Mouse (Mus musculus) forebrain, postnatal 0 days (tissue): ENCODE data around the gene Reep6. TPM values are rescaled to one million over a fixed set of nuclear protein-coding genes. Genes with fewer than 3 reads are reported as not detected.

Experiments
- ATAC-seq: fragments of 200-750 bp; cut with Nextera tagmentation; 2 replicates; pipeline ENCODE4 v1.8.0; 2017; ENCODE audit warnings: mild to moderate bottlenecking, moderate library complexity
- DNase-seq: peaks from one replicate; pipeline ENCODE4 v3.0.0-alpha.2; 2015
- H3K27ac ChIP-seq: fragments of 300-500 bp; sonication (generic); 2 replicates; pipeline ENCODE4 v1.5.1; 2014; ENCODE audit warnings: low read depth, mild to moderate bottlenecking, antibody characterized with exemption, low read length, moderate library complexity, mixed read lengths
- H3K27me3 ChIP-seq: fragments of 300-500 bp; sonication (generic); 2 replicates; pipeline ENCODE4 v1.6.1; 2014; ENCODE audit warnings: mild to moderate bottlenecking, low read length, mixed read lengths; ENCODE audit not compliant: insufficient read depth
- H3K36me3 ChIP-seq: fragments of 300-500 bp; sonication (generic); 2 replicates; pipeline ENCODE4 v1.6.1; 2014; ENCODE audit warnings: mild to moderate bottlenecking, moderate library complexity; ENCODE audit not compliant: insufficient read depth
- H3K4me1 ChIP-seq: fragments of 300-500 bp; sonication (generic); 2 replicates; pipeline ENCODE4 v1.6.1; 2014; ENCODE audit warnings: antibody characterized with exemption; ENCODE audit not compliant: insufficient read depth
- H3K4me2 ChIP-seq: fragments of 300-500 bp; sonication (generic); 2 replicates; pipeline ENCODE4 v1.6.1; 2014; ENCODE audit warnings: low read depth, mild to moderate bottlenecking, moderate library complexity
- H3K4me3 ChIP-seq: fragments of 300-500 bp; sonication (generic); 2 replicates; pipeline ENCODE4 v1.5.1; 2014; ENCODE audit warnings: low read depth, low read length, mixed read lengths
- H3K9ac ChIP-seq: fragments of 300-500 bp; sonication (generic); 2 replicates; pipeline ENCODE4 v1.6.1; 2014; ENCODE audit warnings: mild to moderate bottlenecking
- H3K9me3 ChIP-seq: fragments of 300-500 bp; sonication (generic); 2 replicates; pipeline ENCODE4 v1.6.1; 2016; ENCODE audit warnings: low read length
- CTCF ChIP-seq: sonication (generic); IDR thresholded peaks from 2 replicates; pipeline ENCODE4 v1.5.1; 2016; ENCODE audit warnings: antibody characterized with exemption, control low read depth, low read depth
- WGBS: fragments of 180-500 bp; shearing (Covaris S2); extraction: QIAGEN DNeasy Blood & Tissue Kit; methylation state at CpG from one replicate; pipeline ENCODE4 v1.1.7; 2014; 5-methylcytosine and 5-hydroxymethylcytosine counted together
- polyA plus RNA-seq: library from polyadenylated mRNA; unstranded; fragments of >200 nt; fragmentation: Nextera tagmentation; extraction: Ambion mirVana; gene quantifications from 2 replicates; pipeline ENCODE4 v1.2.1, GENCODE M21; 2015
- total RNA-seq: library from RNA; depleted of rRNA; stranded (reverse); fragments of >200 nt; gene quantifications from 2 replicates; pipeline ENCODE4 v1.2.3, GENCODE M21; 2014

The Reep6 gene
- total and polyA plus RNA-seq, 2 experiments from 2014 or later, result 1.8 to 6.4 TPM

DNA sequence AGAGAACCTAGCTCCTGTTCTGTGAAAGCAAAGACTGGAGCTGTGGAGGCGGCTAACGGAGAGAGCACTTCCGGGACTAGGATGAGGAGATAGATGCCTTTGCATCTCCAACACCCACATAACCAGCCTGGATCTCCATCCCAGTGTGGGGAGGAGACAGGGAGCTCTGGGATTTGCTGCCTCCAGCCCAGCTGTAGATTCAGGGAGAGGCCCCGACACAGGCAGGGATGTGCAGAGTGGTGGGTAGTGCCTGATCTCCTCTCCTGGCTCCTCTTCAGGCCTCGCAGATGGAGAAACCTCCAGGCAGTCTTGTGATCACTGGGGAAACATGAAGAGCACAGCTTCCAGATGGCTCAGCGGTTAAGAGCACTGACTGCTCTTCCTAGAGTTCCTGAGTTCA lies 43.0 kb downstream of the Reep6 start:
- Histone ChIP-seq H3K9ac (no peak overlapping the region), H3K4me3 (no peak overlapping the region), H3K27me3 (no peaks in the 10 kb centered on the region), H3K4me1 (no peaks in the 10 kb centered on the region), H3K9me3 (no peaks in the 10 kb centered on the region), H3K4me2 (no peak overlapping the region), H3K36me3 (no peaks in the 10 kb centered on the region), H3K27ac (no peak overlapping the region)
- TF ChIP-seq CTCF, result no peak
- 78% methylated on average over 6 of the region's 6 CpGs for WGBS
- ATAC-seq, result no peak
- no peak for DNase-seq

DNA sequence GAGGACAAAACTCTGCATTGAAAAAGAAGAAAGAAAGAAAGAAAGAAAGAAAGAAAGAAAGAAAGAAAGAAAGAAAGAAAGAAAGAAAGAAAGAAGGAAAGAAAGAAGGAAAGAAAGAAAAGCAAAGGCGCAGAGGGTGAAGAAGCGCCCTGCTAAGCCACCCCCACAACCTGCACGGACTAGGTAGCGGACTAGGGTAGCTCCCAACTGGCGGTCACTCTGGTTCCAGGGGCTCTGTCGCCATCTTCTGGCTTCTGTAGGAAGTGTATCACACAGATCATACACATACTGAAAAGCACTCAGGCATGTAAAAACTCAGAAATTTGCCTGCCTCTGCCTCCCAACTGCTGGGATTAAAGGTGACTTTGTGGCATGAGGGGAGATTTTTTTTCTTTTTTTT lies 44.3 kb downstream of the Reep6 start:
- TF ChIP-seq CTCF, result peak; percentile 69
- WGBS, result 27% methylated on average over 6 of the region's 6 CpGs

DNA sequence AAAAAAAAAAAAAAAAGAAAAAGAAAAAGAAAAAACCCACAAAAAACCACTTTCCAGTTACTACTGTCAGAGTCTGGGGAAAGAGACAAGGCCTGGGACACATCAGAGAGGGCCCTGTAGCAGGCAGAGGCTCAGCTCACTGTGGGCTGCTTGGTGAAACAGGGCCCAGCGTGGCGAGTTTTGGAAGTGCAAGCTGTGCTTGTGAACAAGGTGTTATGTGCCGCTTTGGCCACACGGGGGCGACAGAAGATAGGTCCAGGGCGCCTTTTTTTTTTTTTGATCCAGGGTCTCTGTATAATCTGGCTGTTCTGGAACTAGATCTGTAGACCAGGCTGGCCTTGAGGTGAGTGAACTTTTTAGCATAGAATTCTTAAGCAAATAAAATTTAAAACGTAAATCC lies 46.4 kb downstream of the Reep6 start:
- WGBS, result 3% methylated on average over 7 of the region's 7 CpGs
- peak; percentile 95 for TF ChIP-seq CTCF
- ATAC-seq, result peak; percentile 78

More for the DNA sequence above, 44.3 kb downstream of the Reep6 start:
- no peaks in the 10 kb centered on the region for H3K4me1 ChIP-seq
- no peak overlapping the region for H3K4me3 ChIP-seq
- ATAC-seq, result no peak
- H3K27ac ChIP-seq, result no peak overlapping the region
- no peaks in the 10 kb centered on the region for H3K9me3 ChIP-seq
- no peak overlapping the region for H3K4me2 ChIP-seq
- H3K27me3 ChIP-seq, result no peaks in the 10 kb centered on the region
- peak; percentile 65 for DNase-seq
- H3K36me3 ChIP-seq, result peaks cover 4% of the 10 kb centered on the region; the same call in 1 of the 2 replicates
- no peak overlapping the region for H3K9ac ChIP-seq

DNA sequence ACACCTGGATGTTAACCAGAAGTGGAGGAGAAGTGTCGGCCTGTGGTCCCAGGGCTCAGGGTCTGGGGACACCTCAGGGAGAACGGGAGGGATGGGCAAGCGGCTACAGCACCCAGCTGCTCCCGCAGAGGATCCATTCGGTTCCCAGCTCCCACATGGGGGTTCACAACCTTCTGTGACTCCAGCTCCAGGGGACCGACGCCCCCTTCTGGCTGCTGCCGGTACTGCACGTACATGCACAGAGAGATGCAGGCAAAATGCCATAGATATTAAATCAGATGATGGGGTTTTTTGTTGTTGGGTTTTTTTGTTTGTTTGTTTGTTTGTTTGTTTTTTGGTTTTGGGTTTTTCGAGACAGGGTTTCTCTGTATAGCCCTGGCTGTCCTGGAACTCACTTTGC lies 48.0 kb downstream of the Reep6 start:
- WGBS, result 55% methylated on average over 10 of the region's 10 CpGs
- H3K4me2 ChIP-seq, result no peak overlapping the region
- no peaks in the 10 kb centered on the region for H3K27me3 ChIP-seq
- ATAC-seq (no peak), DNase-seq (no peak)
- no peaks in the 10 kb centered on the region for H3K4me1 ChIP-seq
- no peak overlapping the region for H3K27ac ChIP-seq
- peak; percentile 73 for TF ChIP-seq CTCF
- no peaks in the 10 kb centered on the region for H3K9me3 ChIP-seq
- H3K9ac ChIP-seq, result no peak overlapping the region
- H3K36me3 ChIP-seq, result peaks cover 38% of the 10 kb centered on the region
- no peak overlapping the region for H3K4me3 ChIP-seq

More for the DNA sequence above, 46.4 kb downstream of the Reep6 start:
- no peak overlapping the region for H3K4me3 ChIP-seq
- H3K4me1 ChIP-seq, result no peaks in the 10 kb centered on the region
- no peak overlapping the region for H3K9ac ChIP-seq
- no peak overlapping the region for H3K4me2 ChIP-seq
- H3K27me3 ChIP-seq, result no peaks in the 10 kb centered on the region
- peaks cover 22% of the 10 kb centered on the region for H3K36me3 ChIP-seq
- H3K27ac ChIP-seq, result no peak overlapping the region
- H3K9me3 ChIP-seq, result no peaks in the 10 kb centered on the region
- peak; percentile 96 for DNase-seq

DNA sequence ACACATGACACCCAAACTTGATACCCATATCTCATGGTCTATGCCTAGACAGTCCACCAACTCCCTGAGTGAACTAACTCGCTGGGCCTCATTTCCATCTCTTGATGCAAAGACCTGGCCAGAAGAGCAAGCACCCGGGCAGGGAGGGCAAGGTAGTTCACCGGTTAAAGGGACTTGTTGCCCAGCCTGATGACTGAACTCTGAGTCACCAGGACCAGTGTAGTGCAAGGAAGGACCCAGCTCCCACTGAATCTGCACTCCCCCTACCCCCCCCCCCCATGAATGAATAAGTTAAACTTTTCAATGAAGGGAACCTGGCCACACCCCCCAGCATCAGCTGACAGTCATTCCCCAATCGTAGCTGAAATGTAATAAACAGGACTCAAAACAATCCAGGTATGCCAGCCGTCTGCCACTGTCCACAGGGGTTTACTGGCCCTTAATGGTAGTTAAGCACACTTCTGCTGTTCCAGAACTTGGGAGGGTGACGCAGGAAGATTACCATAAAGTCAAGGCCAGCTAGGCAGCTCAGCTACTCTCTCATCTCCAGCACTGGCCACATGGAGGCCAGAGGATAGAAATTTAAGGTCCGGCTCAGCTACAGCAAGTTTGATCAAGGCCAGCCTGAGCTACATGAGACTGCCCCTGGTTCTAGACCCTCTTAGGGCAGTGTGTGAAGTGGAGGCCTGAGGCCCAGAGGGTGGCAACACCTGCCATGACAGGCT lies 53.0 kb downstream of the Reep6 start:
- ATAC-seq, result no peak
- H3K4me3 ChIP-seq, result peak overlapping the region; percentile 96; the same call in 1 of the 2 replicates

DNA sequence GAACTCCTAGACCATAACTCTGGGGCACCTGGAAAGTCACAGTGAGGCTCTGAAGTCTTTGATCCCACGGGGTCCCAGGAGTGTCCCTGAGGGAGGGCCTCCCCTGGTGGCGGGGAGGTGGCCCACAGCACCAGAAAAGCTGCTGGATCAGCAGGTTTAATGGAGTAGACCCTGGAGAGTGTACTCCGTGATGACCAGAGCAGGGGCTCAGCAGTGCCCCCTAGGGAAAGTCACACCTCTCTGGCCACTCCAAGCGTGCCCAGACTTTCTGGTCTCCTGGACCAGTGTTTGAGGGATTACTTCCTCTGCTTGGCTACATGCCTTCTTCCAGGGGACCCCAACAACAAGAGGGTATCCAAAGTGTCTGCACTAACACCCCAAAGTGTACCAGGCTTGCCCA lies 53.7 kb downstream of the Reep6 start:
- 57% methylated on average over 4 of the region's 4 CpGs for WGBS
- peak overlapping the region; percentile 14; the same call in 1 of the 2 replicates for H3K9ac ChIP-seq

More for the DNA sequence above, 53.0 kb downstream of the Reep6 start:
- Histone ChIP-seq H3K9ac (peak overlapping the region; percentile 14; the same call in 1 of the 2 replicates), H3K4me2 (peak overlapping the region; percentile 97), H3K27ac (no peak overlapping the region), H3K4me1 (peaks cover 21% of the 10 kb centered on the region), H3K27me3 (no peaks in the 10 kb centered on the region), H3K36me3 (peaks cover 50% of the 10 kb centered on the region), H3K9me3 (no peaks in the 10 kb centered on the region)
- TF ChIP-seq CTCF, result no peak
- 75% methylated on average over 7 of the region's 7 CpGs for WGBS
- DNase-seq, result no peak

DNA sequence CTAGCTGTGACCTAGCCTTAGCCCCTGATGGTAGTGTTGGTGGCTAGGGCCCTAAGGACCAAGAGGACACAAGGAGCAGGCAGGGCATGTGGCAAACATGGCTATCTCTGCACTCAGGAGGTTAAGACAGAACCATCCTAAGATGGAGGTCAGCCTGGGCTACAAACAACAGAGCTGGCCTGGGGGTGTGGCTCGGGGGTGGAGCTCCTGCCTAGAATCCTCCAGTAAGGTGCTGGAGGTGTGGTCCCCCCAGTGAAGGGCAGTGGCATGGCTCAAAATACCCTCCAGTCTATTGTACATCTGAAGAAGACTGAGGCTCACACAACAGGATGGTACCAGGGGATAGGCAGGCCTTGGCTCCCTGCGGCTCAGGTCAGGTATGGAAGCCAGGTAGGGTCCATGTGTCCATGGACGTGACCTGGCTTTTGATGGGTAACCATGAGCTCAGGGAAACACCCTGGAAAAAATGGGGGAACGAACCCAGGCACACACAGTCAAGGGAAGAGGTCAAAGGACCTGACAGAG lies 54.4 kb downstream of the Reep6 start:
- H3K36me3 ChIP-seq, result peaks cover 46% of the 10 kb centered on the region
- TF ChIP-seq CTCF, result no peak

More for the DNA sequence above, 53.7 kb downstream of the Reep6 start:
- H3K27me3 ChIP-seq, result no peaks in the 10 kb centered on the region
- H3K27ac ChIP-seq, result no peak overlapping the region
- H3K4me3 ChIP-seq, result peak overlapping the region; percentile 96
- no peaks in the 10 kb centered on the region for H3K9me3 ChIP-seq
- H3K4me1 ChIP-seq, result peaks cover 27% of the 10 kb centered on the region
- TF ChIP-seq CTCF, result peak; percentile 46
- DNase-seq (no peak), ATAC-seq (no peak)
- peaks cover 49% of the 10 kb centered on the region for H3K36me3 ChIP-seq
- peak overlapping the region; percentile 97 for H3K4me2 ChIP-seq

More for the DNA sequence above, 54.4 kb downstream of the Reep6 start:
- H3K27ac ChIP-seq, result 0 out of 2 replicates have a peak overlapping the region, but pooled peaks have one; percentile 98
- ATAC-seq (no peak), DNase-seq (no peak)
- no peaks in the 10 kb centered on the region for H3K9me3 ChIP-seq
- H3K4me1 ChIP-seq, result peaks cover 29% of the 10 kb centered on the region
- H3K27me3 ChIP-seq, result no peaks in the 10 kb centered on the region
- H3K4me2 ChIP-seq, result peak overlapping the region; percentile 97
- peak overlapping the region; percentile 99 for H3K9ac ChIP-seq
- WGBS, result 87% methylated on average over 4 of the region's 4 CpGs
- peak overlapping the region; percentile 96 for H3K4me3 ChIP-seq
